8 mouse cellular contexts compared by ENCODE assay signal in the genomic region with DNA sequence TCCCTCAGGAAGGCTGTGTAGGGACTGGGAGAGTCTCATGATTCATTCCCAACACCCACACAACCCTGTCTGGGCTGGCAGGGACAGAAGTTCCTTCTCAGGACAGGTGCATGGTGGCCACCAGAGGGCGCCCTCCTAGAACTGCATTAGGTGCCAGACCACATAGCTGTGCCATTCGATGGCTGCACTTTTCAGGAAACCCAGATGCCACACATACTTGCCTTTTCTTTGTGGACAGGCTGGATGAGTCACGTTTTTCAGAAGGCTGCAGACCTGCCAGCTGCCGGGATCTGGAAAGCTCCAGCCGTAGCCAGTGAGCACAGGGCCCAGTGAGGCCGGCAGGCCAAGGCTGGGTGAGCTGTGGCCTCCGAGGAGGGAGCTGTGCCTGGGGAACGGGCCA.
DNase-seq lines count a peak whose midpoint lies in the region; ATAC-seq and TF ChIP-seq lines count a peak whose summit lies in the region.

No protein-coding gene starts in this region.

- peaks cover 40% of the 10 kb centered on the region for H3K4me1 ChIP-seq in forebrain, embryonic 10.5 days
- H3K4me1 ChIP-seq in heart, embryonic 14.5 days (ENCODE audit: control insufficient read depth in 2 of 2, insufficient read depth in 2 of 2, low read length in 2 of 2), result peaks cover 40 to 47% of the 10 kb centered on the region in 2 experiments
- peaks cover 8% of the 10 kb centered on the region for H3K4me1 ChIP-seq in kidney, postnatal 0 days (replicated peaks; ENCODE audit: insufficient read depth, low read length)
- H3K4me1 ChIP-seq in liver, embryonic 14.5 days (replicated peaks; ENCODE audit: control insufficient read depth in 2 of 2, insufficient read depth in 2 of 2, low read length in 1 of 2), result peaks cover 0 to 6% of the 10 kb centered on the region in 2 experiments; a peak in 2 of 4 replicates
- H3K4me1 ChIP-seq in neural tube, embryonic 13.5 days (replicated peaks), result peaks cover 30% of the 10 kb centered on the region

- H3K27ac ChIP-seq in forebrain, embryonic 10.5 days, result no peak overlapping the region
- H3K27ac ChIP-seq in heart, embryonic 14.5 days (replicated peaks in 1 of 2; ENCODE audit: control insufficient read depth in 1 of 2, insufficient read depth in 1 of 2, low read depth in 2 of 2, low read length in 2 of 2), result peak overlapping the region; percentile 75 to 84
- peak overlapping the region; percentile 67; the same call in 1 of the 2 replicates for H3K27ac ChIP-seq in kidney, postnatal 0 days
- no peak overlapping the region for H3K27ac ChIP-seq in liver, embryonic 14.5 days
- no peak overlapping the region for H3K27ac ChIP-seq in neural tube, embryonic 13.5 days (replicated peaks)

- H3K36me3 ChIP-seq in forebrain, embryonic 10.5 days (replicated peaks), result no peaks in the 10 kb centered on the region
- no peaks in the 10 kb centered on the region for H3K36me3 ChIP-seq in heart, embryonic 14.5 days (ENCODE audit: control insufficient read depth, insufficient read depth, low read length)
- H3K36me3 ChIP-seq in kidney, postnatal 0 days (ENCODE audit: insufficient read depth, low read length), result no peaks in the 10 kb centered on the region
- H3K36me3 ChIP-seq in liver, embryonic 14.5 days (replicated peaks; ENCODE audit: control insufficient read depth, insufficient read depth, low read depth), result no peaks in the 10 kb centered on the region
- H3K36me3 ChIP-seq in neural tube, embryonic 13.5 days, result no peaks in the 10 kb centered on the region

- TF ChIP-seq POLR2A in brain, embryonic 14.5 days (IDR thresholded peaks at IDR 0.05; ENCODE audit: borderline replicate concordance, extremely low read depth, insufficient read depth, insufficient read length, poor library complexity, severe bottlenecking), result no peak

- 47% methylated on average over 8 of the region's 8 CpGs for WGBS in forebrain, embryonic 10.5 days
- WGBS in heart, embryonic 14.5 days, result 10% methylated on average over 8 of the region's 8 CpGs
- 38% methylated on average over 8 of the region's 8 CpGs for WGBS in kidney, postnatal 0 days
- WGBS in liver, embryonic 14.5 days (ENCODE audit: insufficient replicate concordance), result 43% methylated on average over 8 of the region's 8 CpGs
- WGBS in neural tube, embryonic 13.5 days, result 44% methylated on average over 8 of the region's 8 CpGs

- TF ChIP-seq EP300 in liver, embryonic 14.5 days (IDR thresholded peaks at IDR 0.05; ENCODE audit: low read depth), result no peak

- peak; percentile 97 for TF ChIP-seq CTCF in brain, embryonic 14.5 days (IDR thresholded peaks at IDR 0.05; ENCODE audit: borderline replicate concordance, extremely low read depth, insufficient read depth, insufficient read length)
- TF ChIP-seq CTCF in kidney, postnatal 0 days (IDR thresholded peaks at IDR 0.05; ENCODE audit: low read depth), result peak; percentile 98
- TF ChIP-seq CTCF in liver, embryonic 14.5 days (IDR thresholded peaks at IDR 0.05; ENCODE audit: low read depth), result peak; percentile 96

- peak; percentile 52 to 59 for DNase-seq in CD8-positive naive resting alpha-beta T cell, adult 2 months (ENCODE audit: low read depth in 2 of 2, low spot score in 2 of 2)
- peak; percentile 86 for DNase-seq in brain, embryonic 14.5 days (ENCODE audit: low read depth)
- DNase-seq in forebrain, embryonic 10.5 days (ENCODE audit: extremely low spot score, low spot score), result peak; percentile 76
- DNase-seq in kidney, postnatal 0 days (ENCODE audit: low spot score), result peak; percentile 87
- peak; percentile 28 to 31 (median 30) for DNase-seq in liver, embryonic 14.5 days (ENCODE audit: low read depth in 3 of 3, low spot score in 3 of 3)
- peak; percentile 70 for DNase-seq in telencephalon, adult 2 months (ENCODE audit: low read depth, low spot score)

- H3K4me2 ChIP-seq in heart, embryonic 14.5 days (ENCODE audit: low read length), result no peak overlapping the region
- no peak overlapping the region for H3K4me2 ChIP-seq in kidney, postnatal 0 days (ENCODE audit: low read length)
- no peak overlapping the region for H3K4me2 ChIP-seq in liver, embryonic 14.5 days (ENCODE audit: low read depth)
- no peak overlapping the region for H3K4me2 ChIP-seq in neural tube, embryonic 13.5 days

- H3K9me3 ChIP-seq in forebrain, embryonic 10.5 days, result no peaks in the 10 kb centered on the region
- no peaks in the 10 kb centered on the region for H3K9me3 ChIP-seq in heart, embryonic 14.5 days (ENCODE audit: control insufficient read depth, low read length)
- no peaks in the 10 kb centered on the region for H3K9me3 ChIP-seq in kidney, postnatal 0 days (replicated peaks; ENCODE audit: low read length)
- no peaks in the 10 kb centered on the region for H3K9me3 ChIP-seq in liver, embryonic 14.5 days (ENCODE audit: control insufficient read depth, low read length)
- H3K9me3 ChIP-seq in neural tube, embryonic 13.5 days, result no peaks in the 10 kb centered on the region

- H3K4me3 ChIP-seq in forebrain, embryonic 10.5 days, result no peak overlapping the region
- no peak overlapping the region for H3K4me3 ChIP-seq in heart, embryonic 14.5 days (ENCODE audit: control insufficient read depth in 1 of 2, insufficient read depth in 1 of 2, low read depth in 1 of 2, low read length in 2 of 2)
- H3K4me3 ChIP-seq in kidney, postnatal 0 days (replicated peaks; ENCODE audit: low read depth, low read length), result no peak overlapping the region
- H3K4me3 ChIP-seq in liver, embryonic 14.5 days (ENCODE audit: insufficient read depth in 1 of 2, low read depth in 2 of 2, low read length in 2 of 2), result no peak overlapping the region
- no peak overlapping the region for H3K4me3 ChIP-seq in neural tube, embryonic 13.5 days

- H3K27me3 ChIP-seq in forebrain, embryonic 10.5 days (ENCODE audit: poor library complexity, severe bottlenecking), result peaks cover 28% of the 10 kb centered on the region
- H3K27me3 ChIP-seq in heart, embryonic 14.5 days (ENCODE audit: control insufficient read depth, insufficient read depth, low read length), result no peaks in the 10 kb centered on the region
- no peaks in the 10 kb centered on the region for H3K27me3 ChIP-seq in kidney, postnatal 0 days (ENCODE audit: insufficient read depth, low read length)
- H3K27me3 ChIP-seq in liver, embryonic 14.5 days (ENCODE audit: control insufficient read depth, insufficient read depth, low read length), result no peaks in the 10 kb centered on the region
- H3K27me3 ChIP-seq in neural tube, embryonic 13.5 days, result 0 out of 2 replicates have a peak, but pooled peaks cover 3% of the 10 kb centered on the region

- H3K9ac ChIP-seq in heart, embryonic 14.5 days (ENCODE audit: low read length), result 0 out of 2 replicates have a peak overlapping the region, but pooled peaks have one; percentile 27
- H3K9ac ChIP-seq in kidney, postnatal 0 days (ENCODE audit: low read depth, low read length), result no peak overlapping the region
- H3K9ac ChIP-seq in liver, embryonic 14.5 days (replicated peaks), result no peak overlapping the region
- no peak overlapping the region for H3K9ac ChIP-seq in neural tube, embryonic 13.5 days

- peak; percentile 60 for ATAC-seq in heart, embryonic 14.5 days (ENCODE audit: insufficient number of reproducible peaks, insufficient read depth, low FRiP score, low read depth)
- ATAC-seq in kidney, postnatal 0 days (replicated peaks; ENCODE audit: low FRiP score, low read depth), result peak; percentile 87
- peak; percentile 42; the same call in 1 of the 2 replicates for ATAC-seq in liver, embryonic 14.5 days (ENCODE audit: insufficient read depth)
- peak; percentile 18; the same call in 1 of the 2 replicates for ATAC-seq in neural tube, embryonic 13.5 days (ENCODE audit: low read depth)

Comparison
In these comparisons a context has a peak if more than half of its experiments do, and no peak if none do; other contexts are left out.
1. DNase-seq: peak in every context shown above with its lines; median percentile 87 in kidney, postnatal 0 days; 86 in brain, embryonic 14.5 days; 76 in forebrain, embryonic 10.5 days; 70 in telencephalon, adult 2 months; 56 in CD8-positive naive resting alpha-beta T cell, adult 2 months; 30 in liver, embryonic 14.5 days.
2. H3K27ac ChIP-seq: peak in heart, embryonic 14.5 days (2 of 2) and kidney, postnatal 0 days (single experiment); none in forebrain, embryonic 10.5 days (single experiment), liver, embryonic 14.5 days (single experiment) and neural tube, embryonic 13.5 days (single experiment).
3. ATAC-seq: peak in every context shown above with its lines; median percentile 87 in kidney, postnatal 0 days; 60 in heart, embryonic 14.5 days; 42 in liver, embryonic 14.5 days; 18 in neural tube, embryonic 13.5 days.
4. Peak in every context shown above with its lines, with median percentiles within 50 percentile points of each other: CTCF ChIP-seq.